Mouse (Mus musculus): ENCODE data around the gene Gm21411.
"Not testable (repeated sequence)": the region's sequence is repeated elsewhere in the genome, so short reads cannot be mapped to it uniquely, and the experiment has no call there.

Gene Gm21411

DNA sequence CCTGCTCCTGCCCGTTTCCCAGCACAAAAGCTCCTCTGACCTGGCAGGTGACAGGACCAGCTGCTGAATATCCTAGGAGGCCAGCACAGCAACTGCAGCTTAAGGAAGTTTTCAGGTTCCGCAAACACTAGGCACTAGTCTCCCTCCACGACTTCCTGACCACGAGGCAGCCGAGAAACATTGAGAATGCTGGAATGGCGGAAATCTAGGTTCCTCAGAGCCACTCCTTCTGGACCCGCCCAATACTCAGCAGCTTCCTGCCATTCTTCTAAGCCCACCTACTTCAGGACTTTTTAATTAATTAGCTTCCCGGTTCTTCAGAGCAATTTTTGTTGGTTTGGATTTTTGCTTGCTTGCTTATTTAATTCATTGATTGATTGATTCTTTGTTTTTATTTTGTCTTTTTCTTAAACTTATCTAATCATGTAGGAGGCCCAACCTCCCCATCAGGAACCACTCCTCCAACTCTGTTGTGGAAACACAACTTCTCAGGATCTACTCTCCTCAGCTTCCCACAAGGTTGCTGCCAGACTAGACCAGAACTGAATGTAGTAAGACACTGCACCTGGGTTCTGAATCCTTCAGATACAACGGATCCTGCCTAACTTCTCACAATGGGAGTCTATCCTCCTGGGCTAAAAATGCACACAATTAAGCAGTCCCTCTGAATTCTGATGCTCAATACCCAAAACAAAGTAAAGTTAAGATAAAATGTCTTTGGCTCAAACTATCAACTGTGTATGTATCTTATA is at the start of gene Gm21411:
Gene Gm21411, minus strand, starts transcription at position 205 of the 752 bp plus-strand sequence.
- not testable (repeated sequence) for DNase-seq (ENCODE audit: low spot score in 2 of 2)

GRCm38 (mm10) chr4:146941691-146942090 is 32.3 kb upstream of the Gm21411 start:
- not testable (repeated sequence) for DNase-seq (ENCODE audit: low spot score in 2 of 2)

DNA sequence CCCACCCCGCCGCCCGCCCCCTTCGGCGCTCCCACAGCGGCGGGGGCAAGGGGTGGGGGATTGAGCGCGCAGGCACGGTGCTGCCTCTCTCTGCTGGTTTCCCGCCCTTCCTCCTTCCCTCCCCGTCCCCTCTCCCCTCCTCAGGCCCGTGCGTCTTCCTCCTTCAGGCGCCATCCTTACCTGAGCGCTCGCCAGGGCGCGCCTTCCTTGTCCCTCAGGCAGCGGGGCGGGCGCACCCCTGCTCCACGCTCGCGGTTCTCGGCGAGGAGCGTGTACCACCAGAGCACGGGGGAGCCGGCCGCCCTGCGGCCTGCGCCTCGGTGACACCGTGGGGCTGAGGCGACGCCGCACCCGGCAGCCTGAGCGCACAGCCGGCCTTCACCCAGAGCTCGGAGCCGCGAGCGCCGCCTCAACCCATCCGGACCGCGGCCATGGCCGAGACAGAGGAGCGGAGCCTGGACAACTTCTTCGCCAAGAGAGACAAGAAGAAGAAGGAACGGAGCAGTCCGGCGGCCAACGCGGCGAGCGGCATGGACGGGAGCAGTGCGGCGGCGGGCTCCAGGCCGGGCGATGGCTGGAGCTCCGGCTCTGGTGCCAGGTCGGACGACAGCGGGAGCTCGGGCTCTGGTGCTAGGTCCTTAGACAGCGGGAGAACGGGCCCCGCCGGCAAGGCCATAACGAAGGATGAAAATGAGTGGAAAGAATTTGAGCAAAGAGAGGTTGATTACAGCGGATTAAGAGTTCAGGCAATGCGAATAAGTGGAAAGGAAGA is 23.1 kb upstream of the Gm21411 start:
- no peak for DNase-seq (ENCODE audit: low spot score in 2 of 2)

GRCm38 (mm10) chr4:146915196-146915595 is 5.8 kb upstream of the Gm21411 start:
- no peak for DNase-seq (ENCODE audit: low spot score in 2 of 2)

- DNase-seq (ENCODE audit: low spot score in 2 of 2), result not testable (repeated sequence)
These were observed 1.3 kb downstream of the Gm21411 start for GRCm38 (mm10) chr4:146908131-146908530.

- not testable (repeated sequence) for DNase-seq (ENCODE audit: low spot score in 2 of 2)
These were observed 4.6 kb downstream of the Gm21411 start for GRCm38 (mm10) chr4:146904782-146905181.

GRCm38 (mm10) chr4:146903126-146903525 is 6.3 kb downstream of the Gm21411 start:
- DNase-seq (ENCODE audit: low spot score in 2 of 2), result not testable (repeated sequence)

Measured in left cerebral cortex, adult 9 months (tissue).